Mouse (Mus musculus): Measurements from ENCODE around the gene Krcc1.

GRCm38 (mm10) chr6:71307486-71307885, 36.0 kb downstream of the Krcc1 start:
- TF ChIP-seq POLR2A (IDR thresholded peaks at IDR 0.05; ENCODE audit: insufficient read depth, low read length) (no peak), CTCF (IDR thresholded peaks at IDR 0.05; ENCODE audit: low read depth, low read length) (no peak), EP300 (IDR thresholded peaks at IDR 0.05; ENCODE audit: insufficient read depth, low read depth, low read length) (no peak)

Data from ES-Bruce4 (cell line).